Mouse (Mus musculus): Measurements from ENCODE around the gene Ptprn2.

DNA sequence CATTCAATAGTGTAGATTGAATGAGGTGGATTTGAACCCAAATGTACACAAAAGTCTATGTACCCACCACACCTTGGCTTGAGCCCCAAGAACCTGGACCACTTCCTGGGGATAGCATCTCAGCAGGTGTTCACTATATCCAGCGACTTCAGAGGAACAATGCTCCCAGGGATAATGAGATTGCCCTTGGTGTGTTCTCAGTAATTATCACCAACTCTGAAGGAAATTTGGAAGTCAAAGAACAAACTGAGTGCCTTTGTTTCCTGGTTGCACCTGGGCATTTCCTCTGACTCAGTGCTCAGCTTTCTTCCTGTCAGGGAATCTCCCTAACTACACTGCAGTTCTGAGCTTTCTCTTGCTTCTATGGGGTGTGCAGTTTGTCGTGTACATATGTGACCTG lies 411.1 kb downstream of the Ptprn2 start:
- TF ChIP-seq CTCF (IDR thresholded peaks at IDR 0.05; ENCODE audit: control insufficient read depth, insufficient read depth, insufficient replicate concordance, low read depth, low read length) (no peak), POLR2A (IDR thresholded peaks at IDR 0.05; ENCODE audit: control insufficient read depth, low read depth, low read length) (no peak)
